Mouse (Mus musculus) CH12.LX (cell line): ENCODE data around the gene Ttc16. TPM values are rescaled to one million over a fixed set of nuclear protein-coding genes. Genes with fewer than 3 reads are reported as not detected.

ENCODE experiments used
- DNase-seq: peaks from one replicate; pipeline ENCODE4 v3.0.0-alpha.2; 2013; ENCODE audit errors: extremely low read depth
- H3K27ac ChIP-seq: 2 replicates; pipeline ENCODE4 v1.5.1; 2012; ENCODE audit warnings: low read depth, mild to moderate bottlenecking, control low read depth, moderate library complexity; ENCODE audit not compliant: insufficient read depth
- H3K27me3 ChIP-seq: replicated peaks from 2 replicates; pipeline ENCODE3; 2012; ENCODE audit warnings: inconsistent platforms
- H3K36me3 ChIP-seq, 2 experiments: replicated peaks in 1 of 2; 2 replicates each; pipeline versions ENCODE3 to v1.6.1; 2012; ENCODE audit warnings: inconsistent platforms in 1 of 2, low read length in 1 of 2, mild to moderate bottlenecking in 1 of 2, mixed read lengths in 1 of 2, moderate library complexity in 1 of 2; ENCODE audit not compliant: control insufficient read depth in 1 of 2, insufficient read depth in 1 of 2
- H3K4me1 ChIP-seq, 2 experiments: 2 replicates each; pipeline ENCODE4 v1.6.1; 2012; ENCODE audit warnings: inconsistent platforms in 1 of 2, moderate library complexity in 1 of 2; ENCODE audit not compliant: insufficient read depth in 2 of 2, control insufficient read depth in 1 of 2
- H3K4me2 ChIP-seq: 2 replicates; pipeline ENCODE4 v1.6.1; 2012; ENCODE audit warnings: low read depth, mild to moderate bottlenecking, control low read depth; ENCODE audit not compliant: poor library complexity, insufficient read depth, severe bottlenecking
- H3K4me3 ChIP-seq, 3 experiments: fragments of 150-350 bp in 1 of 3; sonication (generic) in 1 of 3; replicated peaks in 1 of 3; 2 replicates each; pipeline versions ENCODE3 to v1.5.1; 2011 to 2012; ENCODE audit warnings: low read depth in 2 of 3, low read length in 2 of 3, mild to moderate bottlenecking in 2 of 3, moderate library complexity in 2 of 3, control low read depth in 1 of 3, improper control_type of control experiment in 1 of 3, inconsistent platforms in 1 of 3, mixed read lengths in 1 of 3; ENCODE audit not compliant: poor library complexity in 1 of 3
- H3K79me2 ChIP-seq: replicated peaks from 2 replicates; pipeline ENCODE4 v1.6.1; 2012; ENCODE audit warnings: mild to moderate bottlenecking, moderate library complexity; ENCODE audit not compliant: control insufficient read depth, poor library complexity, insufficient read depth, severe bottlenecking; ENCODE audit errors: extremely low read depth
- H3K9ac ChIP-seq: 2 replicates; pipeline ENCODE4 v1.6.1; 2012; ENCODE audit warnings: low read depth, mild to moderate bottlenecking, control low read depth, moderate library complexity; ENCODE audit not compliant: insufficient read depth
- H3K9me3 ChIP-seq: replicated peaks from 2 replicates; pipeline ENCODE3; 2012; ENCODE audit warnings: low read length, inconsistent platforms, mixed read lengths
- BHLHE40 ChIP-seq: IDR thresholded peaks from 2 replicates; pipeline ENCODE4 v1.6.1; 2011; ENCODE audit warnings: mild to moderate bottlenecking, low read depth, low read length, improper control_type of control experiment
- CHD2 ChIP-seq: IDR thresholded peaks from 2 replicates; pipeline ENCODE4 v1.6.1; 2011; ENCODE audit warnings: low read length, improper control_type of control experiment
- EP300 ChIP-seq: IDR thresholded peaks from 2 replicates; pipeline ENCODE4 v1.6.1; 2011; ENCODE audit warnings: low read length, improper control_type of control experiment
- ETS1 ChIP-seq: conservative IDR thresholded peaks from 2 replicates; pipeline ENCODE4 v1.6.1; 2012; ENCODE audit warnings: low read depth, mild to moderate bottlenecking, inconsistent platforms, low read length, improper control_type of control experiment, moderate library complexity
- GABPA ChIP-seq: IDR thresholded peaks from 2 replicates; pipeline ENCODE4 v1.6.1; 2012; ENCODE audit warnings: low read depth, low read length, improper control_type of control experiment, inconsistent platforms; ENCODE audit not compliant: insufficient replicate concordance
- HCFC1 ChIP-seq: IDR thresholded peaks from 2 replicates; pipeline ENCODE4 v1.6.1; 2012; ENCODE audit warnings: low read depth, mild to moderate bottlenecking, inconsistent platforms, low read length, improper control_type of control experiment
- IRF4 ChIP-seq: IDR thresholded peaks from 2 replicates; pipeline ENCODE4 v1.6.1; 2014; ENCODE audit warnings: low read depth, mild to moderate bottlenecking, inconsistent platforms, low read length, improper control_type of control experiment
- JUN ChIP-seq: IDR thresholded peaks from 2 replicates; pipeline ENCODE4 v1.6.1; 2011; ENCODE audit warnings: low read depth, mild to moderate bottlenecking, low read length, improper control_type of control experiment, moderate library complexity; ENCODE audit not compliant: insufficient read depth
- KAT2A ChIP-seq: IDR thresholded peaks from 2 replicates; pipeline ENCODE4 v1.6.1; 2012; ENCODE audit warnings: low read length, improper control_type of control experiment, inconsistent platforms; ENCODE audit not compliant: insufficient replicate concordance
- MEF2A ChIP-seq: IDR thresholded peaks from 2 replicates; pipeline ENCODE4 v1.6.1; 2014; ENCODE audit warnings: low read depth, mild to moderate bottlenecking, inconsistent platforms, low read length, improper control_type of control experiment, borderline replicate concordance
- MXI1 ChIP-seq: IDR thresholded peaks from 2 replicates; pipeline ENCODE4 v1.6.1; 2011; ENCODE audit warnings: mild to moderate bottlenecking, low read depth, low read length, improper control_type of control experiment
- NELFE ChIP-seq: IDR thresholded peaks from 2 replicates; pipeline ENCODE4 v1.6.1; 2011; ENCODE audit warnings: low read depth, low read length, improper control_type of control experiment
- NRF1 ChIP-seq: IDR thresholded peaks from 2 replicates; pipeline ENCODE4 v1.6.1; 2014; ENCODE audit warnings: low read depth, mild to moderate bottlenecking, inconsistent platforms, low read length, improper control_type of control experiment, moderate library complexity
- POLR2AphosphoS2 ChIP-seq: IDR thresholded peaks from 2 replicates; pipeline ENCODE4 v1.6.1; 2011; ENCODE audit warnings: low read depth, low read length, improper control_type of control experiment
- RAD21 ChIP-seq: IDR thresholded peaks from 2 replicates; pipeline ENCODE4 v1.6.1; 2011; ENCODE audit warnings: low read depth, mild to moderate bottlenecking, low read length, improper control_type of control experiment, moderate library complexity
- SIN3A ChIP-seq: IDR thresholded peaks from 2 replicates; pipeline ENCODE4 v1.6.1; 2012; ENCODE audit warnings: low read length, improper control_type of control experiment, inconsistent platforms
- USF1 ChIP-seq: IDR thresholded peaks from 2 replicates; pipeline ENCODE4 v1.6.1; 2014; ENCODE audit warnings: low read depth, mild to moderate bottlenecking, inconsistent platforms, low read length, improper control_type of control experiment
- ZNF384 ChIP-seq: IDR thresholded peaks from 2 replicates; pipeline ENCODE4 v1.6.1; 2012; ENCODE audit warnings: low read depth, low read length, improper control_type of control experiment, inconsistent platforms
- dilution Hi-C: fragments of 300-500 bp; cut with MboI; formaldehyde crosslinking; loops from 2 replicates; pipeline ENCODE4 v1.14.3; 2020; ENCODE audit warnings: low sequenced_read_pairs; ENCODE audit not compliant: extremely low pct_unique_long_range_greater_than_20kb, extremely low pct_ligation_motif_present
- in situ Hi-C: fragments of 300-500 bp; cut with MboI; formaldehyde crosslinking; loops from 3 replicates; pipeline ENCODE4 v1.14.3; 2019; ENCODE audit warnings: low sequenced_read_pairs, low pct_ligation_motif_present, low pct_unique_long_range_greater_than_20kb, mixed read lengths
- polyA plus RNA-seq: library from polyadenylated mRNA; unstranded; fragments of >175 nt; gene quantifications from 2 replicates; pipeline ENCODE4 v1.2.1, GENCODE M21; 2012; ENCODE audit warnings: low read depth; ENCODE audit not compliant: insufficient read length
- total RNA-seq, 2 experiments: library from RNA; depleted of rRNA; stranded (reverse); fragments of 300-350 nt in 1 of 2; fragments of >200 nt in 1 of 2; gene quantifications; 2 replicates each; pipeline ENCODE4 v1.2.3; 2012 to 2014

The Ttc16 gene
- total and polyA plus RNA-seq, 3 experiments, result 0.11 to 0.81 (median 0.24) TPM

DNA sequence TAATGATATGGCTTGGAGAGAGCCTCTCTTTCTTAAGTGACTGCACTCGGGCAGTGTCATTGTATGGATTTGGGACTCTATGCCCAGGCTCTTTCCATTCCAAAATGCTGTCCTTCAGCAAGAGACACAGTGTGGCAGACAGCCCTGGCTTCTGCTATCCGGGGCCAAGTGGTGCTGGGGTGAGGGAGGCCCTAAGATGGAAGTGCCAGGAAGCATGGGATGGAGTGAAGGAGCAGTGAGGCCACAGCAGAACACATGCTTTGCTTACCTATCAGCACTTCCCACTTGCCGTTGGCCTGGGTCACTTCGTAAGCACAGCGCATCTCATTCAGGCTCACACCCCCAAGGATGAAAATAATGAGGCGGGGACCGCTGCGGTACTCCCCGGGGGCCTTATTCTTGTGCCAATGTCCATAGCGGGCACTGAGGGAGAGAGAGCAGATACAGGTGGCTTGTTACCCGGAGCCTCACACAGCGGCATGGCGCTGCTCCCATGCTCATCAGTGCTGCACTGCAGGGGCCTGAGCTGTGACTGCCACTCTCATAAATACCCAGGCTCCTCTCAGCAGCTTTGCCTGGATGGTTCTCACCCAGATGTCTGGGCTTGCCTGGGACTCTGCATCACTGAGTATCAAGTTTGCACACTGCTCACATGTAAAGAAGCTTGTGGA lies 20.4 kb upstream of the Ttc16 start:
- no peak for DNase-seq
- no peak overlapping the region for H3K4me2 ChIP-seq
- peaks cover 0 to 70% of the 10 kb centered on the region in 2 experiments for H3K36me3 ChIP-seq
- no peak overlapping the region for H3K27ac ChIP-seq
- H3K4me3 ChIP-seq, result no peak overlapping the region
- no peaks in the 10 kb centered on the region for H3K4me1 ChIP-seq
- H3K9ac ChIP-seq, result no peak overlapping the region
- TF ChIP-seq KAT2A (no peak), EP300 (no peak), NRF1 (no peak), ZNF384 (no peak), GABPA (no peak), CHD2 (no peak), MXI1 (no peak), JUN (no peak), ETS1 (no peak), POLR2AphosphoS2 (no peak)
- in situ Hi-C loops (no loop called here), dilution Hi-C loops (no loop called here)
- H3K79me2 ChIP-seq, result no peaks in the 10 kb centered on the region
- no peaks in the 10 kb centered on the region for H3K27me3 ChIP-seq
- H3K9me3 ChIP-seq, result no peaks in the 10 kb centered on the region

DNA sequence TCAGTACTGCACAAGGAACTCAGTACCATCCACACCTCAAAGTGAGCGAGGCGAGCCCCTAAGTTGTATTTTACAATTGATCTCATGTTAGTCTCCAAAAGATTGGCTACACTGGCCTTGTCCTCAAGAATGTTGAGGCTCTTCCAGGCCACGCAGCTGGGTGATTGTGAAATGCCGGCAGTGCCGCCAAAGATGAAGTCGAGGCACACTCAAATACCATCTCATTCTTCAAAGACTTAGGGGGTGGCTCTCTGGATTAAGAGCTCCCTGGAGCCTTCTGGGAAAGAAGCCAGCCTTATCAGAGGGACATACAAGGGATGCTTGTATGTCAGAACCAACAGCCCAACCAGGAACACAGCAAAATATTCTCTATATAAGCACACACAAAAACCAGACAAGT lies 15.9 kb upstream of the Ttc16 start:
- no peak overlapping the region for H3K4me2 ChIP-seq
- dilution Hi-C loops, result no loop called here
- H3K4me1 ChIP-seq, result peaks cover 0 to 6% of the 10 kb centered on the region in 2 experiments; a peak in 2 of 4 replicates
- no peak overlapping the region for H3K4me3 ChIP-seq
- H3K9ac ChIP-seq, result no peak overlapping the region
- no peak for DNase-seq
- in situ Hi-C loops, result no loop called here
- no peaks in the 10 kb centered on the region for H3K27me3 ChIP-seq
- no peaks in the 10 kb centered on the region for H3K9me3 ChIP-seq
- peaks cover 0 to 43% of the 10 kb centered on the region in 2 experiments for H3K36me3 ChIP-seq
- no peak overlapping the region for H3K27ac ChIP-seq
- no peaks in the 10 kb centered on the region for H3K79me2 ChIP-seq
- no peak for TF ChIP-seq IRF4
- no peak for TF ChIP-seq USF1
- no peak for TF ChIP-seq GABPA
- TF ChIP-seq RAD21, result no peak
- no peak for TF ChIP-seq ZNF384
- no peak for TF ChIP-seq SIN3A
- TF ChIP-seq HCFC1, result no peak
- TF ChIP-seq EP300, result no peak
- no peak for TF ChIP-seq BHLHE40
- no peak for TF ChIP-seq NELFE
- no peak for TF ChIP-seq NRF1
- TF ChIP-seq MEF2A, result no peak
- TF ChIP-seq, all 38 proteins: peak for 0
